Mouse (Mus musculus) spleen, adult 2 months (tissue): ENCODE results near the gene Gse1.

Source experiments
- CTCF ChIP-seq: fragments of 200-500 bp; IDR thresholded peaks from 2 replicates; pipeline ENCODE4 v1.5.1; 2011; ENCODE audit warnings: mild to moderate bottlenecking, inconsistent platforms; ENCODE audit not compliant: insufficient read depth, insufficient read length, insufficient replicate concordance; ENCODE audit errors: extremely low read depth
- POLR2A ChIP-seq: fragments of 200-500 bp; IDR thresholded peaks from 2 replicates; pipeline ENCODE4 v1.6.1; 2011; ENCODE audit warnings: low read depth, low read length, inconsistent platforms

DNA sequence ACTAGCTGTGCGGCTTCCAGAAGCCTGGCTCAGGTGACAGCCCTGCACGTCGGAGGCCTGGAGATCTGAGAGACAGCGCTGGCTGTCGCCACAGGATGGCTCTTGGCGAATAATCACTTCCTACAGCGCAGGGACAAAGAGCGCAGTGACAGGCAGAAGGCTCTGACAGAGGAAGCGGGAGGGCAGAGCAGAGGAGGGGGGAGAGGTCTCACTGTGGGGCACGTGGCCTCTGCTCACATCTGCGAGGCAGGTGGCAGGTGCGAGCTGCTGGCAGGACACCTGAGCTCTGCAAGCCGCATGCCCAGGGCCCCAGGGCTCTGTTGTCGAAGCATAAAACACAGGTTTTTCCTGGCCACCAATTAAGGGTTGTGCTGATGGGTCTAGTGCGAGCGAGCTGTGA is 78.8 kb downstream of the Gse1 start:
- no peak for TF ChIP-seq CTCF
- no peak for TF ChIP-seq POLR2A
